Mouse (Mus musculus) telencephalon, adult 2 months (tissue): ENCODE measurements around the gene Bcor.

Source experiments
- DNase-seq: peaks from one replicate; pipeline ENCODE4 v3.0.0-alpha.2; 2011; ENCODE audit warnings: low read depth, low spot score

Bcor gene

DNA sequence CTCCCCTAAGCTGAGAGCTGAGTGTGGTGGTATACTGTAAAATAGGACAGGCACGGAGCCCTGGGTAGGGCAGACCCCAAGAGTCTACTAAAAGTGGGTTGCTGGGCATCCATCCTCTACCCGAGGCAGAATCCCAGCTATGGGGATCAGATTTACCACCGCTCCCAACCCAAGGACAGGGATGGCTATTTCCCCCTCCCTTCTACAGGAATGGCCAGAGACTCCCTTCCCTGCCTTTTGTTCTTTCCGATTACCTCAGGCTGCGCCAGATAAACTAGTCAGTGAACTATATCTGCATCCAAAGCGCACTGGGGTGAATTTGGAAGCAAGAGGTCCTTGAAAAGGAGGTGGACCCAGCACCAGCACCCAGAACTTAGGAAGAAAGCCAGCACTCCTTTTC lies 93.1 kb downstream of the Bcor start:
- DNase-seq, result no peak

GRCm38 (mm10) chrX:12065782-12066181 lies 94.4 kb downstream of the Bcor start:
- DNase-seq, result no peak

DNA sequence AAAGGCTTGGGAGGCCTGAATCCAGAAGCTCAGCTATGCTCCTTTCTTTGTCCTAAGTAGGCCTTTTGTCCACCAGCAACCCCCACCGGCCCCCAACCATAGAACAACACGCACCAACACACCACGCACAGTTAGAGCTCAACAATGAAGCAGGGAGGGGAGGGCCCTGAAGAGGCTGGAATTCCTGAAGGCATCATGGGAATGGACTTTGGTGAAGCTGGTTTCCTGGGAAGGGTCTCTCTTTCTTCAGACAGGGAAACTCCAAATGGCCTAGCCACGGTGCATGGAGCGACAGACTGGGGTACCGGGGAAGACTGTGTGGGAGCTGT lies 97.3 kb downstream of the Bcor start:
- no peak for DNase-seq

DNA sequence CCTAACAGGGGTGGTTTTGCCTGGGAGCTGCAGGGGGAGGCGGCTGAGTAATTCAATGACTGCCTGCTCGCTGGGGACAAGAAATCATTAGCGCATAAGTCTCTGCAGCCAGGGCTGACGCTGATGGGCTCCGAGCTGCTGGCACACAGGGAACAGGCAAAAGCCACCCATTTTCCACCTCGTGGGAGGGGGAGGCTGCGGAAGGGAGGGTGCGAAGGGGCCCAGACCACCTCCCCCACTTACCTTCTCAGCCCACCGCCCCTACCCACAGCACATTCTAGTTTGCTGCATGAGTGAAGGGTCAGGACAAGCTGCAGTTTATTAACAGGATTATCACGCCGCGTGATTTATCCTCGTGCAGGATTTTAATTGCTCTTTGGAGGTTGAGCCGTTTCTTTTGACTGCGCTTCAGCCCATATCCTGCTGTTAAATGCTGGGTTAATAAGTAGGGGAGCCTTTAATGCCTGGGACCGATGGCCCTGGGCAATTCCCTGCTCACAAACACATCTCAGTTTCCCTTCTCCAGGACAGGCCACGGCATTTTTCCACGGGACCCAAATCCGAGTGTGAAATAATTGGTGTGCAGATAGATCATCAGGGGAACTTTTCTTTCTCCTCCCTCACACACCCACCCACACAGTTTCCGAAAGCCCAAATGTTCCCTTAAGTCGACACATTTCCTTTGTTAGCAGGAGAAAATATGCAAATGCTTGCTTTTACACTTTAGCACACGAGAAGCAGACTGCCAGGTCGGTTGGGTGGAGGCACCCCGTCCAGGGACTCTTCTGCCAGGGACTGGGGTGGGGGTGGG lies 97.8 kb downstream of the Bcor start:
- DNase-seq, result no peak

DNA sequence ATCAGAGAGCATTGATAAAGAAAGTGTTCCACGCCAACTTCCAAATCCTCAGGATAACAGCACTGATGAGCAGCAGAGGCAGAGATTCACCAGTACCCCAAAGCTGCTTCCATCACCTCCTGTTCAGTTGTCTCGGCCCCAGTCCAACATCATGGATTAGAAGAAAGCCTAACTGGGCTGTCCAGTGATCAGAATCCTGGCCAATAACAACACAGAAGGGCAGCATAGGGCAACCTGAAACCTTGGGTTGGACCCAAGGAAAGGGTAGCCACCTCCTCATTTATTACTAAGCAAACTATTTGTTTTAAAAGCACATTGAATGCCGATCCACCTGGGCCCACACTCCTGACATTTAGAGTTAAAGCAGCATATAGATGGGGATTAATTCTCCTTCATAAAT lies 99.3 kb downstream of the Bcor start:
- DNase-seq, result no peak

- DNase-seq, result no peak
Observed at GRCm38 (mm10) chrX:12057210-12057609, 102.9 kb downstream of the Bcor start.

- no peak for DNase-seq
Observed at GRCm38 (mm10) chrX:12053315-12053914, 106.7 kb downstream of the Bcor start.

- DNase-seq, result no peak
Observed at GRCm38 (mm10) chrX:12052651-12053050, 107.5 kb downstream of the Bcor start.

DNA sequence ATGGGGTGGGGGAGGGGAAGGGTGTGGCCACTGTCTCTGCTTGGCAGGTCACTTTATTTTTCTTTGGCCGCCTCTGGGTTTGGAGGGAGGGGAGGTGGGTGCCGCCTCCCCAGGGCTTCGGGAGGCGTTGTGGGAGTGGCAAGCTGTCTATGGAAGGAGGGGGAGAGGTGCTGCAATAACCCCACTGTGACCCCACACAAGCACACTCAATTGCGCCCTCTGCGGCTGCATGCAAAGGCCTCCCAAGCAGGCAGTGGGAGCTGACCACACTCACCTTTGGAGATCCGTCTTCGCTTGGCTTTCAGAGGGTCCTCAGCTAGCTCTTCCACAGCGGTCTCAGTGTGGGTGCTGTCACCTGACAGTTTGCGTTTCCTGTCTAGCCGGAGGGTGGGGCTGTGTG lies 111.4 kb downstream of the Bcor start:
- DNase-seq, result no peak

DNA sequence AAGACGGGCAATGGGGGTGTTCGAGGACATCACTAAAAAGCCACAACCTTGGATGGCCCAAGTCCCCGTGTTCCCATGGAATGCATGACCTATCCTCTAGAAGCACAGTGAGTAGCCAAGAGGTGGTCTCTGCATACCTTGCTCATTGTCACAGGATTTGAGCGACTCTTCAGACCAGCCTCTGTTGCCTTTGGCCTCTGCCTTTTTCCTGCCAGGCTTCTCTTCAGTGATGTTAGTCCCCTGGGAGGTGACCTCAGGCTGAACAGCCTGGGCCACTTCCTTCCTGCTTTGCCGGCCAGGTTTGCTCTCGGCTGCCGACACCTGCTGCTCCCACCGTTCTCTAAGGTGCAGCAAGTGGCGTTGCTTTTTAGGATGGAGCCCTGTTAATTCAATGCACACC lies 112.0 kb downstream of the Bcor start:
- DNase-seq, result no peak

DNA sequence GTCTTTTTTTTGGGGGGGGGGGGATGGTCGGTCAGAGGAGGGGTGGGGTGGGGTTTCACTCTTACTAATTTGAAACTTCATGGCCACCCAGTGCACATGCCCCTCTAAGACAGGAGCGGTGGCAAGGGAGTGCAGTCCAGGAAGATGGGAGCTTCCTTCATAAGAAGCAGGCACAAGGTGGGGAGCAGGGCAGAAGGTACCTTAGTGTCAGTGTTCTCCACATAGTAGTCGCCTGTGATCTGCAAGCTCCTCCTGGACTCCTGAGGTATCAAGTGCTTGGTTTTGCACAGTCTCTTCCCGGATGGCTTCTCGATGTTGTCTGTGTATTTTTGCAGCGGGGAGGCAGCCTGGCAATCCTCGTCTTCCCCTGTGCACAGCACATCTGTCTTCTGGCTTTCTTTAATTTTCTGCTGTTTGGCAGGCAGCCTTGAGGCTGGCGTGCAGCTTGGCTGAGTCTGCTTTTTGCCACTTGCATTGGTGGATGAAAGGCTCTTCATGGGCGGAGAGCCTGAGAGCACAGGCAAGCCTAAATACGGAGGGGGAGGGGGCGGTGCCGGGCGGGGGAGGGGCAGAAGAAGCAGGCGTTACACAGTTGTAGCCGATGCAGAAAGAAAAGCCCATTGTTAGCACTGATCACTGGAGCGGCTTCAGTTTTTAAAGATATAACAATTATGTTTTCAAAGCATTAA lies 112.8 kb downstream of the Bcor start:
- DNase-seq, result no peak

DNA sequence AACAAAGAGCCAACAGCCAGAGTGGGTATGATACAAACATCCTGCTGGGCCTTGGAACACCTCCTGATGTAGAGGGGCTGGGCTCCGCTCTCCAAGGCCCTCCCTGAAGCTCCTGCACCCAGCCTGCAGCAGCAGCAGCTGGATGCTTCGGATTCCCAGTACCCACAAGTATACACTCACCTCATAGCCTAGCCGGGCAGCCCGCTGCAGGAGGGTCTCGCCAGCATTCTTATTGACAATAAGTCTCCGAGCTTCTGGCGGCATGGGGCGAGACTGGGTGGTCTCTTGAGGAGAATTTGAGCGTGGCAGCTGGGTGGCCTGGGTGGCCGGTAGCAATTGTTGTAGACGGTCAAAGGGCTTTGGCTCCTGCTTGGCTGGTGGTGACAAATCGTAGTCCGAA lies 113.5 kb downstream of the Bcor start:
- no peak for DNase-seq

DNA sequence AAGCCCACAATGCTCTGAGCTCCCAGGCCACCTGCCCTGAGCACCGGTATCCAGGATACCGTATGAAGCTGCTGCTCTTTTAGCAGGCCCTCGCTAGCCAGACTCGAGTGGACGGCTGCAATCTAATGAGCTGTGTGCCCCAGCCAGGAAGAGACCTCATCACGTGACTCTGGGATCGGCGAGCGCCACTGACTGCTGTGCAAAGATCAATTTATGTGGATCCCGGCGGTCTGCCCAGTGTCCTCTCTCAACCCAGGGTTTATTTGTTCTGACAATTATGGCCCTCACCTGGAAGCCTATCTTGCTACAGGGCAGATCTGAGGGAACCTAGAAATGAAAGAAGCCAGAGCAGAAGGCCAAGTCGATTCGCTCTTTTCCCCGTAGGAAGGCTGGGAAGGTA lies 116.8 kb downstream of the Bcor start:
- no peak for DNase-seq

DNA sequence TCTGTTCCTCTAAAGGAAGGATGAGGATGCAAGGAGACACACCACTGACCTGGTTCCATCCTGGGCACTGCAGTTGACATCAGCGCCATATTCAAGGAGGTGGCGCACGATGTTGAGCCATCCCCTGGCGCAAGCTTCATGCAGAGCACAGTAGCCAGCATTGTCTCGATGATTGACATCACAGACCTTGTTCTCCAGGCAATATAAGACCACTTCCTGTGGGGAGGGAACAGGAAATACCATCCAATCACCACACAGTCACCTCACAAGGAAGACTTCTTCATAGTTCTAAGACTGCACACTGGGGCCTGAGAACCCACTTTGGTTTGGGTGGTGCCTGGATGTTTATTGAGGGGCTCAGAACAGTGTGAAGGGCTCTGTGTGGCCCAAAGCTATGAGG lies 118.7 kb downstream of the Bcor start:
- DNase-seq, result no peak

DNA sequence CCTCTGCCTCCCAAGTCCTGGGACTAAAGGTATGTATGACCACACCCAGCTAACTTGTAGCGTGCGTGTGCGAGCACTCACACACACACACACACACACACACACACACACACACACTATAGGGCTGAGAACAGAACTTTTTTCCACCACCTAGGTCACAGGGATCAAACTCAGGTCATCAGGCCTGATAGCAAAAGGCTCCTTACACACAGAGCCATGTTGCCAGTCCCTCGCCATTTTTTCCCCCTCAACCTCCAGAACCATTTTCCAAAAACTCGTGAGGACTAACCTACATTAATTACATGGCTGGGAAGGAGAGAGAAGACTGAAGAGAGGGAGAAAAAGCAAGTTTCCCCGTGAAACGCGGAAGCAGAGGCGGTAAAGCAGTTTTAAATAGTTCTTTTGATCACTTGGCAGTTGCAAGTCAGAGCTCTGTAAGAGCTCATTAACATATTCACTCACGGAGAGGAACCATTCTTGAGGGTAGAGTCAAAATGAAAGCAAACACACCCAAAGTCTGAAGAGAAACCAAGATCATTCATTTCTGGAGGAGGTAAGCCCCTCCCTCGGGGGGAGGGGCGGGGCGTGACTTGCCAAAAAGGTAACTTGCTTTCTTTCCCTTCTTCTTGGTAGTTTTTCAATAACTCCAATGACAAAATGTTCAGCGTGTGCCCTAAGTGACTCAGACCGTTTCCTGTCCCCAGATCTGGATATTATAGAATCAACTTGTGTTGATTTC lies 145.3 kb downstream of the Bcor start:
- DNase-seq, result no peak

GRCm38 (mm10) chrX:12010660-12011059 lies 149.5 kb downstream of the Bcor start:
- DNase-seq, result no peak

DNA sequence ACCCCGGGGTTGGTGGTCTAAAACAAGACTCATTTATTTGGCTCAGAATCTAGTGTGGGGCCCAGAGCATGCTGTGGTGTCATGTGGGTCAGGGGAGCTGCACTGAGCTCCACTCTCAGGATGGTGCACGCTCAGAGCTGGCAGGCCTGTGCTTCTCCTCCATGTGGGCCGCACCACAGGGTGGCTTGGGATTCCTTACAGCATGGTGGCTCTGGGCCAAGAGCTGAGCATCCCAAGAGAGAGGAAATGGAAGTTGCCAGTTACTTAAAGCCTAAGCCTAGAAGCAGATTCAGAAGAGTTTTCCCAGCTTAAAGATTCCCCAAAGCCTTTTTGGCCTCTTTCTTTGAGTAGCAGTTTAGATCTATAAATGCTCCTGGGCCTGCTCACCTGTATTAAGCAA lies 151.1 kb downstream of the Bcor start:
- no peak for DNase-seq

DNA sequence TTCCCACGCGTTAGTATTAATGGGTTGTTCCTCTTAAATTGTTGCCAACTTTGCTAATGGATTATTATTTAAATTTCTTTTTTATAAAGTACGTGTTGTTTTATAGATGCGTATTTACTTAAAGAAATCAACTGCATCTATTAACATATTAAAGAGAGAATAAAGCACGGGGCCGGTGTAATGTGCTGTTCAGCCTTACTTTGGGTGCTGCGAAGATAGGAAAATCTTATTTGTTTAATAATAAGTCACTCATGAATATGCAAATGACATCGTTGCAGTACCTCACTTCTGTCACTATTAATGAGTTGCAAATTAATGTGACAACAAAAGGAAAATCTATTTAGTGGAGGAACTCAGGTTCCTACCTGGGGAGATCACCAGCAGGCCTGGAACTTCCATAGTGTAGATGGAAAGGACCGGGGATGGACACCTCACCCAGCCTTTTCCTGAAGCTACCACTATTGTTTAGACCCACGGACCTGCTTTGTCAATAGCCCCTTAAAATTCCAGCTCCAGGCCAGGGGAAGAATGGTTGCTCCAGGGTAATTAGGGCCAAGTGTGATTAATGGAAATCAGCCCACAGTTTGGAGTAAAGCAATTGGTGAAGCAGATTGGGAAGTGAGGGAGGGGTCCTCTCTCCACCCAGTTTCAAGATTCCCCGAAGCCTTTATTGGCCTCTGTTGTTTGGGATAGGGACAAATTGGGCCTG lies 152.2 kb downstream of the Bcor start:
- no peak for DNase-seq

DNA sequence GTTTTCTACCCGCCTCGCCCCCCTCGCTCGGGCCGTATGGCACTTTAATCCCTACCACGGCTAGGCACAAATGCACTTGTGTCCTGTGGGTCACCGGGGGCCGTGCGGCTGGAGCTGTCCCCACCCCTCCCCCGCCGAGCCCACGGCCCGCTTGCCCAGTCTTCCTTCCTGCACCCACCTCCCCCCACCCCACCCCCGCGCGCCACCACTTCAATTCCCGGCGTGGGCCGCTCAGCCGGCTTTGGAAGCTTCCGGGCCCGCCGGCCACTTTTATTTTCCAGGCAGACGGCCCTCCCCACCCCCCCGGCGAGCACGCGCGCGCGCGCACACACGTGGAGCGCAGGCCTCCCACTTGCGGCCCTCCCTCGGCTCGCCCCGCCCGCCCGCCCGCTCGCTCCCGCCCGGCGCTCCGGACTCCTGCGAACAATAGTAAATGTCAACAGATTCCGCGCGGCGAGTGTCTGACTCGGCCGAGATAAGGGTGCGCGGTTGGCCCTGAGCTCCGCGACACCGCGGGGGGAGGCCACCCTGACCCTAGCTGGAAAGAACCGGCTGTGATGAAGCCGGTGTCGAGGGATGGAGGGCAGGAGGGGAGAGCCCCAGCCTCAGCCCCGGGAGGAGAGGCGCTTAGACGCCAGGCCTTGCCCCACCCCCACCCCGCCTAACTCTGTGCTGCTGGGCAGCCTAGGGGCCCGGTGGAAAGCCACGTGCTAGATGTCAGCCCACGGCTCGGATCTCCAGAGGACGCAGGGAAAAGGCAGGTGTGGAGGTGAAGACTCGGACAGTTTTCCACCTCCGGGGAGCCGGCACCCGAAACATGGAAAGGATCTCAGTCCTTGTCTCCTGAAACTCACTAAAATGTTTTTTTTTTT lies 153.0 kb downstream of the Bcor start:
- no peak for DNase-seq

DNA sequence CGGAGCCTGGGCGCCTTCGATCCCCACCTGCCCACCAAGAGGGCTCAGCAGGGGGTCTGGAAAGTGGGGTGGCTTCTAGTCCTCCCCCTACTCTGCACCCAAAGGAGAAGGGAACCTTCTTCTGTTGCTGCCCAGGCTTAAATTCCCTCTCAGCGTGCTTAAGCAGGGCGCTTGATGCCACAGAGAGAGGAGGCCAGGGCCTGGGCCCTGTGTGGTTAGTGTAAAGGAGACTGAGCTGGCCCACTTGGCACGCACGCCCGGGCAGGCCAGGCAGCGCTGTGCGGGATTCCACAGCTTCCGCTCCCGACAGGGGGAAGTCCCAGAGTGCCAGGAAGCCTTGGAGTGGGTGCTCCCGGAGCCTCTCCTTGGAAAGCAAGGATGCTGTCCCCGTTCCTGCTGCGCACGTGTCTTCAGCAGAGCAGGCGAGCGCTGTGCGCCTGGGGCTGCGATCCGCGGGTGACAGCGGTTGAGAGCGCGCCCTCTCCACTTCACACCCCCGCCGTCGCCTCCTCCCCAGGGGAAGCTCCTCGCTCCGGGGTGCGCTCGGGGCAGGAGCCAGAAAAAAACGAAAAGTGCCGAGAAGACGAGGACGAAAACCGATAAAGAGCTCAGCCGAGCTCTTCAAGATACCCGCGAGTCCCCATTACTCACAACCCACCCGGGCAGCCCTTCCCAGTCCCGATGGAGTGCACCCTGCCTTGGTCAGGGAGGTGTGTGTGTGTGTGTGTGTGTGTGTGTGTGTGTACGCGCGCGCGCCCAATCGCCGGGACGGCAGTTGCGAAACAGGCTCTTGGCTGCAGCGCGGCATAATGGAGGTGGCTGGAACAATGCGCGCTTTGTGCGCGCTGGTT lies 153.9 kb downstream of the Bcor start:
- DNase-seq, result peak; percentile 50
